Mouse (Mus musculus) heart, postnatal 0 days (tissue): ENCODE measurements around the gene Acer1. TPM values are rescaled to one million over a fixed set of nuclear protein-coding genes. Genes with fewer than 3 reads are reported as not detected.

ENCODE experiments used
- ATAC-seq: fragments of 200-750 bp; cut with Nextera tagmentation; 2 replicates; pipeline ENCODE4 v1.8.0; 2017; ENCODE audit warnings: low read depth, moderate number of reproducible peaks, moderate library complexity; ENCODE audit not compliant: insufficient read depth
- DNase-seq: peaks from one replicate; pipeline ENCODE4 v3.0.0-alpha.2; 2016; ENCODE audit warnings: low spot score
- H3K27ac ChIP-seq: fragments of 300-500 bp; sonication (generic); 2 replicates; pipeline ENCODE4 v1.5.1; 2014; ENCODE audit warnings: low read depth, mild to moderate bottlenecking
- H3K27me3 ChIP-seq: fragments of 300-500 bp; sonication (generic); 2 replicates; pipeline ENCODE4 v1.6.1; 2014; ENCODE audit warnings: low read length, mixed read lengths; ENCODE audit not compliant: control insufficient read depth, insufficient read depth
- H3K36me3 ChIP-seq: fragments of 300-500 bp; sonication (generic); replicated peaks from 2 replicates; pipeline ENCODE4 v1.6.1; 2014; ENCODE audit warnings: low read length, mixed read lengths; ENCODE audit not compliant: control insufficient read depth, insufficient read depth
- H3K4me1 ChIP-seq: fragments of 300-500 bp; sonication (generic); 2 replicates; pipeline ENCODE4 v1.6.1; 2014; ENCODE audit warnings: antibody characterized with exemption; ENCODE audit not compliant: control insufficient read depth, insufficient read depth
- H3K4me2 ChIP-seq: fragments of 300-500 bp; sonication (generic); 2 replicates; pipeline ENCODE4 v1.6.1; 2014; ENCODE audit warnings: low read depth, mild to moderate bottlenecking, low read length, moderate library complexity
- H3K4me3 ChIP-seq: fragments of 300-500 bp; sonication (generic); 2 replicates; pipeline ENCODE4 v1.5.1; 2014; ENCODE audit warnings: low read depth, low read length
- H3K9ac ChIP-seq: fragments of 300-500 bp; sonication (generic); replicated peaks from 2 replicates; pipeline ENCODE4 v1.6.1; 2014; ENCODE audit warnings: low read depth, low read length, mixed read lengths
- H3K9me3 ChIP-seq: fragments of 300-500 bp; sonication (generic); replicated peaks from 2 replicates; pipeline ENCODE4 v1.6.1; 2016; ENCODE audit warnings: low read length; ENCODE audit not compliant: control insufficient read depth
- CTCF ChIP-seq: IDR thresholded peaks from 2 replicates; pipeline ENCODE4 v1.5.1; 2016; ENCODE audit warnings: antibody characterized with exemption, control low read depth, low read depth
- EP300 ChIP-seq: IDR thresholded peaks from 2 replicates; pipeline ENCODE4 v1.6.1; 2016; ENCODE audit warnings: antibody characterized with exemption, low read depth
- WGBS: fragments of 180-500 bp; shearing (Covaris S2); extraction: QIAGEN DNeasy Blood & Tissue Kit; methylation state at CpG from one replicate; pipeline ENCODE4 v1.1.7; 2014; 5-methylcytosine and 5-hydroxymethylcytosine counted together
- polyA plus RNA-seq: library from polyadenylated mRNA; unstranded; fragments of >200 nt; fragmentation: Nextera tagmentation; extraction: Ambion mirVana; gene quantifications from 2 replicates; pipeline ENCODE4 v1.2.1, GENCODE M21; 2015
- total RNA-seq: library from RNA; depleted of rRNA; stranded (reverse); fragments of >200 nt; gene quantifications from 2 replicates; pipeline ENCODE4 v1.2.3, GENCODE M21; 2014; ENCODE audit warnings: low replicate concordance

The Acer1 gene
- total and polyA plus RNA-seq, 2 experiments from 2014 or later = not detected

- Histone ChIP-seq H3K27me3 (no peaks in the 10 kb centered on the region), H3K36me3 (peaks cover 13% of the 10 kb centered on the region), H3K4me2 (no peak overlapping the region), H3K9ac (no peak overlapping the region), H3K9me3 (no peaks in the 10 kb centered on the region), H3K4me1 (peaks cover 5% of the 10 kb centered on the region), H3K27ac (no peak overlapping the region), H3K4me3 (no peak overlapping the region)
- TF ChIP-seq EP300 = no peak
- TF ChIP-seq CTCF = no peak
- ATAC-seq (no peak), DNase-seq (no peak)
- 78% methylated on average over 7 of the region's 7 CpGs for WGBS
Measured at GRCm38 (mm10) chr17:56988441-56988840, 6.5 kb upstream of the Acer1 start.

GRCm38 (mm10) chr17:56986105-56986805 lies 4.3 kb upstream of the Acer1 start:
- no peaks in the 10 kb centered on the region for H3K27me3 ChIP-seq
- ATAC-seq (no peak), DNase-seq (no peak)
- no peak for TF ChIP-seq CTCF
- no peak for TF ChIP-seq EP300
- H3K4me3 ChIP-seq = no peak overlapping the region
- H3K4me1 ChIP-seq = peaks cover 5% of the 10 kb centered on the region
- H3K4me2 ChIP-seq = no peak overlapping the region
- H3K27ac ChIP-seq = no peak overlapping the region
- H3K9me3 ChIP-seq = no peaks in the 10 kb centered on the region
- H3K9ac ChIP-seq = no peak overlapping the region
- WGBS = 81% methylated on average over 3 of the region's 3 CpGs
- H3K36me3 ChIP-seq = no peaks in the 10 kb centered on the region

DNA sequence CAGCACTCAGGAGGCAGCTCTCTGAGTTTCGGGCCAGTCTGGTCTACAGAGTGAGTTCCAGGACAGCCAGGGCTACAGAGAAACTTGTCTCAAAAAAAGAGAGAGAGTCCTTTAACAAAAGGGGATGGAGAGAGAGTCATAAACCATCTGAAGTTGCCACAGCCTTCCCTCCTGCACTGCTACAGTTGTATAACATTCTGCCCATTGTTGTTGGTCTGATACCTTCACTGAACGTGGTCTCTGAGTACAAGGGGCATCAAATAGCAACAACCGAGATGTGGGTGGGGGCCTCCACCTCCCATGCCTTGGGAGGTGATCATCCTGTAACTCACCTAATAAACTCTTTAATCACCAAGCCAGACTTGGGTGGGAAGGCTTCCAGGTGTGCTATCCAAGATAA lies 3.7 kb upstream of the Acer1 start:
- 62% methylated on average over 3 of the region's 3 CpGs for WGBS
- Histone ChIP-seq H3K9ac (no peak overlapping the region), H3K9me3 (no peaks in the 10 kb centered on the region), H3K4me2 (no peak overlapping the region), H3K27ac (no peak overlapping the region), H3K27me3 (no peaks in the 10 kb centered on the region), H3K4me1 (peaks cover 5% of the 10 kb centered on the region; the same call in 1 of the 2 replicates), H3K36me3 (no peaks in the 10 kb centered on the region), H3K4me3 (no peak overlapping the region)
- no peak for ATAC-seq
- TF ChIP-seq CTCF = no peak
- no peak for TF ChIP-seq EP300
- no peak for DNase-seq

DNA sequence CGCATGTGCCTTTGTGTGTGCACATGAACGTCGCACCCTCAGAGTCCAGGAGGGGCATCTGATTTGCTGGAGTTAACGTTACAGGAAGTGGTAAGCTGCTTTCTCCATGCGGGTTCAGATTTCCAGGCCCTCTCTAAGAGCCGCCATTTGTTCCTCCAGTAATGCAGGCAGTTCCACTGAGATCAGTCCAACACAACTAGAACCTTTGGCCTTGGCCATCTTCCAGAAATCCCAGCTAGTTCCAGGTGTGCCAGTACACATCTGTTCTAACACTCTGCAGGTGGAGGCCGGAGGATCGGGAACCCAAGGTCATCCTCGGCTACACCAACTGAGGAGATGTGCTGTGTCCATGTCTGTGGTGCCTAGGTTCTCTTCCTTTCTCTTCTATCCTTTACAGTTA lies 3.0 kb upstream of the Acer1 start:
- H3K4me2 ChIP-seq = no peak overlapping the region
- no peak for DNase-seq
- no peak overlapping the region for H3K27ac ChIP-seq
- no peaks in the 10 kb centered on the region for H3K9me3 ChIP-seq
- no peaks in the 10 kb centered on the region for H3K27me3 ChIP-seq
- no peak overlapping the region for H3K4me3 ChIP-seq
- TF ChIP-seq CTCF (no peak), EP300 (no peak)
- H3K9ac ChIP-seq = no peak overlapping the region
- peaks cover 5% of the 10 kb centered on the region; the same call in 1 of the 2 replicates for H3K4me1 ChIP-seq
- ATAC-seq = no peak
- no peaks in the 10 kb centered on the region for H3K36me3 ChIP-seq
- 76% methylated on average over 9 of the region's 9 CpGs for WGBS

DNA sequence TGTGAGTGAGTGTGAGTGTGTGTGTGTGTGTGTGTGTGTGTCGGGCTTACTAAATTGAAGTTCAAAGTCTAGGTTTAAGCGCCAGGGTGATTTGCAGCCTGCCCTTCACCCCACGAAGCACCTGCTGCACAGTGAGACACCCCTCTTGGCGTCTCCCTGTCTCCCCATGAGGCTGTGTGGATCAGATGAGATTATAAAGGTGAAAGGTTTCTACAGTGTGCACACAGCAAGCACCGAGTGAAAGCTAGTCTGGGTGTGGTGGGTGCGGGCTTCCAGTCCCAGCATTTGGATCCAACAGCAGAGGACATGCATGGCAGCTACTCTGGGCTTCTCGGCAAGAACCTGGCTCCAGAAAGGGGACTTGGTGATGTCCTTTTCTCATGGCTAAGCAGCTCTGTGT lies 877 bp downstream of the Acer1 start:
- Histone ChIP-seq H3K9ac (no peak overlapping the region), H3K27me3 (no peaks in the 10 kb centered on the region), H3K9me3 (no peaks in the 10 kb centered on the region), H3K4me2 (no peak overlapping the region), H3K4me1 (no peaks in the 10 kb centered on the region), H3K27ac (no peak overlapping the region), H3K4me3 (no peak overlapping the region), H3K36me3 (no peaks in the 10 kb centered on the region)
- no peak for ATAC-seq
- 67% methylated on average over 7 of the region's 7 CpGs for WGBS
- TF ChIP-seq CTCF = no peak
- TF ChIP-seq EP300 = no peak
- DNase-seq = no peak

DNA sequence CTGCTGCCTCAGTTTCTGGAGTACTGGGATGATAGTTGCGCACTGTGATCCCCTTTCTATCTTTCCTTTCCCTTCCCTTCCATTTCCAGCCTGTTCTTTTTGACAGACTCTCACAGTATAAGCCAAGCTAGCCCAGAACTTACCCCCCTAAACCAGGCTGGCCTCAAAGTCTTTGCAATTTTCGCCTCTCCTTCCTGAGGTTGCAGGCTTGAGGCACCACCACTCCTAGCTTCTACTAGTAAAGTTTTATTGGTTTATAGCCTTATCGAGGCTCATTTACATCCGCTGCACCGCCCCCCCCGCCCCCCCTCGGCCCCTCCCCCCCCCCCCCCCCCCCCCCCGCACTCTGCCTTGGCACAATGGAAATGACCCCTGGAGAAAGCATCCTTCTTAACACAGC lies 2.4 kb downstream of the Acer1 start:
- H3K9ac ChIP-seq = no peak overlapping the region
- WGBS = 36% methylated on average over 7 of the region's 8 CpGs
- ATAC-seq = no peak

More for the DNA sequence above, 2.4 kb downstream of the Acer1 start:
- no peaks in the 10 kb centered on the region for H3K36me3 ChIP-seq
- no peaks in the 10 kb centered on the region for H3K9me3 ChIP-seq
- no peaks in the 10 kb centered on the region for H3K27me3 ChIP-seq
- H3K4me1 ChIP-seq = no peaks in the 10 kb centered on the region
- no peak for DNase-seq
- H3K4me3 ChIP-seq = no peak overlapping the region
- H3K4me2 ChIP-seq = no peak overlapping the region
- no peak overlapping the region for H3K27ac ChIP-seq
- TF ChIP-seq EP300 = no peak
- TF ChIP-seq CTCF = no peak
